Mouse (Mus musculus): ENCODE data around the gene Zbtb8os. TPM values are rescaled to one million over a fixed set of nuclear protein-coding genes. Genes with fewer than 3 reads are reported as not detected.

Gene Zbtb8os
- polyA plus RNA-seq, 1 experiment: 20.7 TPM

GRCm38 (mm10) chr4:129292831-129293230, 42.7 kb upstream of the Zbtb8os start:
- H3K4me1 ChIP-seq (ENCODE audit: control insufficient read depth, insufficient read depth, low read length): peaks cover 10% of the 10 kb centered on the region
- no peak overlapping the region for H3K4me3 ChIP-seq (ENCODE audit: control insufficient read depth, low read depth, low read length)

GRCm38 (mm10) chr4:129293702-129294101, 41.8 kb upstream of the Zbtb8os start:
- H3K27ac ChIP-seq (ENCODE audit: control insufficient read depth, insufficient read depth, low read depth, low read length): no peak overlapping the region; the same call in 1 of the 2 replicates
- H3K36me3 ChIP-seq (ENCODE audit: control insufficient read depth, insufficient read depth, low read length): no peaks in the 10 kb centered on the region
- H3K4me3 ChIP-seq (ENCODE audit: control insufficient read depth, low read depth, low read length): peak overlapping the region; percentile 63
- TF ChIP-seq CTCF (IDR thresholded peaks at IDR 0.05; ENCODE audit: control insufficient read depth, insufficient read depth, insufficient replicate concordance, low read depth, low read length) (no peak), POLR2A (IDR thresholded peaks at IDR 0.05; ENCODE audit: control insufficient read depth, low read depth, low read length) (no peak)
- peaks cover 8% of the 10 kb centered on the region; the same call in 1 of the 2 replicates for H3K4me1 ChIP-seq (ENCODE audit: control insufficient read depth, insufficient read depth, low read length)
- no peaks in the 10 kb centered on the region for H3K27me3 ChIP-seq (ENCODE audit: control insufficient read depth, insufficient read depth, low read length)

More at GRCm38 (mm10) chr4:129292831-129293230, 42.7 kb upstream of the Zbtb8os start:
- TF ChIP-seq CTCF (IDR thresholded peaks at IDR 0.05; ENCODE audit: control insufficient read depth, insufficient read depth, insufficient replicate concordance, low read depth, low read length): no peak
- no peak for TF ChIP-seq POLR2A (IDR thresholded peaks at IDR 0.05; ENCODE audit: control insufficient read depth, low read depth, low read length)
- no peak overlapping the region for H3K27ac ChIP-seq (ENCODE audit: control insufficient read depth, insufficient read depth, low read depth, low read length)
- H3K27me3 ChIP-seq (ENCODE audit: control insufficient read depth, insufficient read depth, low read length): no peaks in the 10 kb centered on the region
- H3K36me3 ChIP-seq (ENCODE audit: control insufficient read depth, insufficient read depth, low read length): no peaks in the 10 kb centered on the region

- no peaks in the 10 kb centered on the region for H3K36me3 ChIP-seq (ENCODE audit: control insufficient read depth, insufficient read depth, low read length)
- TF ChIP-seq POLR2A (IDR thresholded peaks at IDR 0.05; ENCODE audit: control insufficient read depth, low read depth, low read length) (no peak), CTCF (IDR thresholded peaks at IDR 0.05; ENCODE audit: control insufficient read depth, insufficient read depth, insufficient replicate concordance, low read depth, low read length) (no peak)
These were observed 40.3 kb upstream of the Zbtb8os start for GRCm38 (mm10) chr4:129295188-129295587.

GRCm38 (mm10) chr4:129296066-129296465, 39.4 kb upstream of the Zbtb8os start:
- TF ChIP-seq CTCF (IDR thresholded peaks at IDR 0.05; ENCODE audit: control insufficient read depth, insufficient read depth, insufficient replicate concordance, low read depth, low read length): no peak
- TF ChIP-seq POLR2A (IDR thresholded peaks at IDR 0.05; ENCODE audit: control insufficient read depth, low read depth, low read length): no peak
- no peaks in the 10 kb centered on the region for H3K36me3 ChIP-seq (ENCODE audit: control insufficient read depth, insufficient read depth, low read length)
- peaks cover 8% of the 10 kb centered on the region; the same call in 1 of the 2 replicates for H3K4me1 ChIP-seq (ENCODE audit: control insufficient read depth, insufficient read depth, low read length)
- H3K27me3 ChIP-seq (ENCODE audit: control insufficient read depth, insufficient read depth, low read length): no peaks in the 10 kb centered on the region
- no peak overlapping the region for H3K27ac ChIP-seq (ENCODE audit: control insufficient read depth, insufficient read depth, low read depth, low read length)
- H3K4me3 ChIP-seq (ENCODE audit: control insufficient read depth, low read depth, low read length): no peak overlapping the region

More at GRCm38 (mm10) chr4:129295188-129295587, 40.3 kb upstream of the Zbtb8os start:
- Histone ChIP-seq H3K4me1 (ENCODE audit: control insufficient read depth, insufficient read depth, low read length) (peaks cover 8% of the 10 kb centered on the region; the same call in 1 of the 2 replicates), H3K4me3 (ENCODE audit: control insufficient read depth, low read depth, low read length) (no peak overlapping the region), H3K27ac (ENCODE audit: control insufficient read depth, insufficient read depth, low read depth, low read length) (no peak overlapping the region), H3K27me3 (ENCODE audit: control insufficient read depth, insufficient read depth, low read length) (no peaks in the 10 kb centered on the region)

- Histone ChIP-seq H3K4me1 (ENCODE audit: control insufficient read depth, insufficient read depth, low read length) (peaks cover 8% of the 10 kb centered on the region; the same call in 1 of the 2 replicates), H3K27me3 (ENCODE audit: control insufficient read depth, insufficient read depth, low read length) (no peaks in the 10 kb centered on the region), H3K36me3 (ENCODE audit: control insufficient read depth, insufficient read depth, low read length) (no peaks in the 10 kb centered on the region), H3K4me3 (ENCODE audit: control insufficient read depth, low read depth, low read length) (no peak overlapping the region), H3K27ac (ENCODE audit: control insufficient read depth, insufficient read depth, low read depth, low read length) (no peak overlapping the region)
- no peak for TF ChIP-seq POLR2A (IDR thresholded peaks at IDR 0.05; ENCODE audit: control insufficient read depth, low read depth, low read length)
- no peak for TF ChIP-seq CTCF (IDR thresholded peaks at IDR 0.05; ENCODE audit: control insufficient read depth, insufficient read depth, insufficient replicate concordance, low read depth, low read length)
These were observed 37.8 kb upstream of the Zbtb8os start for GRCm38 (mm10) chr4:129297724-129298123.

- H3K27ac ChIP-seq (ENCODE audit: control insufficient read depth, insufficient read depth, low read depth, low read length): no peak overlapping the region
- H3K27me3 ChIP-seq (ENCODE audit: control insufficient read depth, insufficient read depth, low read length): no peaks in the 10 kb centered on the region
- H3K4me1 ChIP-seq (ENCODE audit: control insufficient read depth, insufficient read depth, low read length): no peaks in the 10 kb centered on the region; the same call in 1 of the 2 replicates
- TF ChIP-seq POLR2A (IDR thresholded peaks at IDR 0.05; ENCODE audit: control insufficient read depth, low read depth, low read length) (no peak), CTCF (IDR thresholded peaks at IDR 0.05; ENCODE audit: control insufficient read depth, insufficient read depth, insufficient replicate concordance, low read depth, low read length) (no peak)
- no peaks in the 10 kb centered on the region for H3K36me3 ChIP-seq (ENCODE audit: control insufficient read depth, insufficient read depth, low read length)
- no peak overlapping the region for H3K4me3 ChIP-seq (ENCODE audit: control insufficient read depth, low read depth, low read length)
These were observed 36.4 kb upstream of the Zbtb8os start for GRCm38 (mm10) chr4:129299121-129299520.

- Histone ChIP-seq H3K4me3 (ENCODE audit: control insufficient read depth, low read depth, low read length) (no peak overlapping the region), H3K36me3 (ENCODE audit: control insufficient read depth, insufficient read depth, low read length) (no peaks in the 10 kb centered on the region), H3K27ac (ENCODE audit: control insufficient read depth, insufficient read depth, low read depth, low read length) (no peak overlapping the region), H3K4me1 (ENCODE audit: control insufficient read depth, insufficient read depth, low read length) (no peaks in the 10 kb centered on the region), H3K27me3 (ENCODE audit: control insufficient read depth, insufficient read depth, low read length) (no peaks in the 10 kb centered on the region)
- no peak for TF ChIP-seq POLR2A (IDR thresholded peaks at IDR 0.05; ENCODE audit: control insufficient read depth, low read depth, low read length)
- TF ChIP-seq CTCF (IDR thresholded peaks at IDR 0.05; ENCODE audit: control insufficient read depth, insufficient read depth, insufficient replicate concordance, low read depth, low read length): no peak
These were observed 32.1 kb upstream of the Zbtb8os start for GRCm38 (mm10) chr4:129303401-129303800.
